Mouse (Mus musculus) brain, embryonic 14.5 days (tissue): ENCODE measurements around the gene Thbs3. TPM values are rescaled to one million over a fixed set of nuclear protein-coding genes. Genes with fewer than 3 reads are reported as not detected.

Experiments used
- DNase-seq: peaks from one replicate; pipeline ENCODE4 v3.0.0-alpha.2; 2011; ENCODE audit warnings: low read depth
- CTCF ChIP-seq: fragments of 200-500 bp; IDR thresholded peaks from 2 replicates; pipeline ENCODE4 v1.5.1; 2012; ENCODE audit warnings: inconsistent platforms, mild to moderate bottlenecking, moderate library complexity, borderline replicate concordance; ENCODE audit not compliant: insufficient read depth, insufficient read length; ENCODE audit errors: extremely low read depth
- POLR2A ChIP-seq: fragments of 200-500 bp; IDR thresholded peaks from 2 replicates; pipeline ENCODE4 v1.6.1; 2012; ENCODE audit warnings: mild to moderate bottlenecking, inconsistent platforms, borderline replicate concordance; ENCODE audit not compliant: poor library complexity, insufficient read depth, insufficient read length, severe bottlenecking; ENCODE audit errors: extremely low read depth
- polyA plus RNA-seq: library from polyadenylated mRNA; depleted of rRNA; stranded (reverse); fragments of >200 nt; gene quantifications from 2 replicates; pipeline ENCODE4 v1.2.3, GENCODE M21; 2012

Thbs3 gene
- polyA plus RNA-seq, 1 experiment = 117 TPM

DNA sequence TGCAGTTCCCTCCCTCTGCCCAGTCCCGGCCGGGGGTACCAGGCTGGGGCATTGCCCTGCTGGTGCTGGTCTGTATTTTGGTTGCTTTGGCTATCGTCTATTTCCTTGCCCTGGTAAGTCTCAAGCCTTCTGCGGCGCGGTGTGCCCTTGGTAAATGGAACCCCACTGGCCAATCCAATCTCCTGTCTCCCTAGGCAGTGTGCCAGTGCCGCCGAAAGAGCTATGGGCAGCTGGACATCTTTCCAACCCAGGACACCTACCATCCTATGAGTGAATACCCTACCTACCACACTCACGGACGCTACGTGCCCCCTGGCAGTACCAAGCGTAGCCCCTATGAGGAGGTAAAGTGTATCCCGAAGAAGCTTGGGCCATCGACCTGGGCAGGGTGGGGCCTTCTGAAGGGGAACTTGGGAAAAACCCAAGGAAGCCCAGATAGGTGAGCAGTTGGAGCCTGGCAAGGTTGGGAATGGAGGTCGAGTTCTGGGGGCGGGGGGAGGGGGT is 16.8 kb downstream of the Thbs3 start:
- no peak for DNase-seq
- TF ChIP-seq CTCF (no peak), POLR2A (no peak)

DNA sequence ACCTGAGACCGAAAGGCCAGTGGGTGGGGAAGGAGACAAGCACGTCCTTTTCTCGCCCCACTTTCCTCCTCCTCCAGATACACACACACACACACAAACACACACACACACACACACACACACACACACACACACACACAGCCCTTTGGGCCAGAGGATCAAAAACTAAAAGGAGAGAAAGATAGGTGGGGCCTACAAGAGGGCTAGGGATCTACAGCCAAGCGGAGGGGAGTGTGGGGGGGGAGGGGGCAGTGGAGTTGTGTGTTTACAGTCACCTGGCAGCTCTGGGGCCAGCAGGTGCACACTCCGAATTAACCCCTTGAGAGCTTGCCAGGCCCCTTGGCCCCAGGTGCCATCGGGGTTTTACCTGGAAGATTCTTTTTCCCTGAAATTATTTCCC is 17.6 kb downstream of the Thbs3 start:
- no peak for TF ChIP-seq POLR2A
- no peak for TF ChIP-seq CTCF
- no peak for DNase-seq

DNA sequence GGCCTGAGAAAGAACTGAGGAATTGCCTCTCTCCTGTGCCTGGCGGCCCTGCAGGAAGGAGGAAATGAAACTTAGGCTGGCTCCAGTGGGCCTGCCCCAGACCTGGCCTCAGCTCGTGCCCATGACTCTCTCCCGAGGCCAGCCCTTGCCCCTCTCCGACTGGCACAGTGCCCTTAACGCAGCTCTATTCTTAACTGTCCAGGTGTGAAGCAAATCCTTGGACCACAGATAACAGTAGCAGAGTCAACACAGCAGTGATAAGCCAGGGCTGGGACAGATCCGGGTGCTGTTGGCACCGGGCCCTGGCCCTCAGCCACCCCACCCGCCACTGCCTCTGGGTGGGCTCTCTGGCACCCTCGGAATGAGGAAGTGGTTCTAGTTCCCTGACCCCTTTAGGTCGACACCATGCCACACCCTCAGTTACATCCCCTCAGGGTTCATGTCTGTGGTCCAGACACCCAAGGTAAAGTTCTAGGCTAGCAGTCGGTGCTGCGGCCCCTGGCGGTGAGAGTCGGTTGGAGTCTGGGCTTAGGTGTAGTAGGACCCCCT is 18.7 kb downstream of the Thbs3 start:
- TF ChIP-seq CTCF (no peak), POLR2A (no peak)
- DNase-seq = no peak

DNA sequence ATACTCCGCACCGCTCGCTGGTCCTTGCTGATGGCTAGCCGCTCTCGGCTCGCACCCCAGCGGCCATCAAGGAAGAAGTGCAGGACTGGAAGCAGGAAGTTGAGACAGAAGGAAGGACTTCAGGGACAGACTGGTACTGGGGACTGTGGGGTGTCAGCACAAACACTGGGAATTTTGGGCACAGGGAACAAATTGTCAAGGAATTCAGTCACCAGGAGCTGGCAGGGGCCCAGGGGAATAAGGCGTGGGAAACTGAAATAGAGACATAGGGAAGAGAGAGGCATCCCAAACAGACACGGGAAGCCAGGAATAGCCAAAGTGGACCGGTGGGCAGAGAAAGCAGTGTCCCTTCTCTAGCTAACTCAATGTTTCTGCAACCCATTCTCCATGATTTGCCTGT is 21.5 kb downstream of the Thbs3 start:
- DNase-seq = no peak
- TF ChIP-seq CTCF (no peak), POLR2A (no peak)

DNA sequence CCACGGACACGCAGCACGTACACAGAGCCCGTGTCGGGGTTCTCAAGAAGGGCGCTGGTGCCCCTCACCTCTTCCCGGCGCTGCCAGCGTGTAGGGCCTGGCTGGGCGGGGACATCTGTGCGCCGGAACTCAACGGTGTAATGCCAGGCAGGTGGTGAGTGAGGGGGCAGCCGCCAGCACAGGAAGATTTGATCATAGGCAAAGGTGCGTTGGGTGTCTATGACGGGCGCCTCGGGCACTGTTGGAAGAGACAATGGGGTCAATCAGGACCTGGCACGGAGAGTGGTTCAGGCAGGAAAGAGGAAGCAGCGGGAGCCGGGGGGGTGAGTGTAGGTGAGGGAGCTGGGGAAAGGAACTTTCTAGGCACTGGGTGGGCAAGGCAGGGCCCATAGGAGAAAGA is 22.7 kb downstream of the Thbs3 start:
- DNase-seq = no peak
- TF ChIP-seq CTCF (no peak), POLR2A (no peak)

DNA sequence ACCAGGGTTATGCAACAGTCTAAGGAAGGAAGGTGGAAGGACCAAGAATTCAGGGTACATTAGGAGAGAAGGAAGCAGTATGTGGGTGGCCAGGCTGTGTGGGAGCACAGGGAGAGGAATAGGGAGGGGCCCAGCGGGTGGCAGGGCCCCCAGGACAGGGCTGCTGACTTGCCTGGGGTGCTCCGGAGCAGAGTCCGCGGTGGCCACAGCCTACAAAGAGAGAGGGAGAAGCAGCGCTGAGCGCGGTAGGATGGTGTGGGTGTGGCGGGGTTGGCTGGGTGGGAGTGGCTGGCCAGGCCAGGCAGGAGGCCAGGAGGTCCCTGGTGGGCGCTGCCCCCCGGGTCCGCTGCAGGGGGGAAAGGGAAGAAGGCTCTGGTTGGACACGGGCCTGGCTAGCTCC is 23.5 kb downstream of the Thbs3 start:
- no peak for TF ChIP-seq CTCF
- TF ChIP-seq POLR2A = no peak
- DNase-seq = no peak

DNA sequence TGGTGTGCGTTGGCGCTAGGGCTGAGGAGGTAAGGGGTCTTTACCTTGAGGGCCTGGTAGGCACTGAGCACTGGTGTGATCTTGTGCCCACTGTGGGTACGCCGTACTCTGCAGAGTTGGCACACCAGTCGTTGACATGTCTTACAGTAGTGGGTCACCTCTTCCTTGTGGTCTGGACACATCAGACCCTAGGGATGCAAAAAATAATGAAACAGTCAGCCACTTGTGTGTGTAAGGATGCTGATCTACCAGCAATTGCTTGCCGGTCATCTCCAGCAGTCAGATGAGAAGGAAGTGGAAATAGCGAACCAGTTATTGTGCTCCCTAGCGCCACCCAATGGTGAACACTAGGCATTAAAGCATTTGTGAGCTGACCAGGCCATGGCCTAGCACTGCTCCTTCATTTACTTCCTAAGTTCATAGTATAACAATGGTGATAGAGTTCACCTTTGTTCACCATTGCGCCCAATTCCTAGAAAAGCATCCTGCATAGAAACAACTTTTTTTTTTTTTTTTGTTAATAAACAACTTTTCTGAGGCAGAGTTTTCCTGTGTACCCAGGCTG is 27.4 kb downstream of the Thbs3 start:
- peak; percentile 69 for DNase-seq
- TF ChIP-seq POLR2A (no peak), CTCF (peak; percentile 70; the same call in 1 of the 2 replicates)

DNA sequence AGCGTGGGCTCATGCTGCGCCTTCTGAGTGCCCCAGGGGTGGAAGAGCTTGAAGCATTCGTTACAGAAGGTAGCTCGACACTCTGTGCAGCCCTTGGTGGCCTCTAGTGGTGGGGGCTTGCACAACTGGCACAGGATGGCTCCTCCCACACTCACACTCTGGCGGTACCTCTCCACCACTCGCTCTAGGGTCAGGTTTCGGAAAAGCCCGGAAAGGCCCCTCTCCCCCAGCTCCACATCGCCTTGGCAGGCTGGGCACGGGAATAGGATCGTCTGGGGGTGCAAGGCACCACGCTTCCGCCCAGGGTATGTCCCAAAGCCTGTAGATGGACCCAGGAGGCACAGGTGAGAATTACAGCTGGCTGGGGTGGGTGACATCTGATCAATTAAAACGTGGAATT is 28.6 kb downstream of the Thbs3 start:
- TF ChIP-seq POLR2A (no peak), CTCF (peak; percentile 56; the same call in 1 of the 2 replicates)
- DNase-seq = peak; percentile 66

DNA sequence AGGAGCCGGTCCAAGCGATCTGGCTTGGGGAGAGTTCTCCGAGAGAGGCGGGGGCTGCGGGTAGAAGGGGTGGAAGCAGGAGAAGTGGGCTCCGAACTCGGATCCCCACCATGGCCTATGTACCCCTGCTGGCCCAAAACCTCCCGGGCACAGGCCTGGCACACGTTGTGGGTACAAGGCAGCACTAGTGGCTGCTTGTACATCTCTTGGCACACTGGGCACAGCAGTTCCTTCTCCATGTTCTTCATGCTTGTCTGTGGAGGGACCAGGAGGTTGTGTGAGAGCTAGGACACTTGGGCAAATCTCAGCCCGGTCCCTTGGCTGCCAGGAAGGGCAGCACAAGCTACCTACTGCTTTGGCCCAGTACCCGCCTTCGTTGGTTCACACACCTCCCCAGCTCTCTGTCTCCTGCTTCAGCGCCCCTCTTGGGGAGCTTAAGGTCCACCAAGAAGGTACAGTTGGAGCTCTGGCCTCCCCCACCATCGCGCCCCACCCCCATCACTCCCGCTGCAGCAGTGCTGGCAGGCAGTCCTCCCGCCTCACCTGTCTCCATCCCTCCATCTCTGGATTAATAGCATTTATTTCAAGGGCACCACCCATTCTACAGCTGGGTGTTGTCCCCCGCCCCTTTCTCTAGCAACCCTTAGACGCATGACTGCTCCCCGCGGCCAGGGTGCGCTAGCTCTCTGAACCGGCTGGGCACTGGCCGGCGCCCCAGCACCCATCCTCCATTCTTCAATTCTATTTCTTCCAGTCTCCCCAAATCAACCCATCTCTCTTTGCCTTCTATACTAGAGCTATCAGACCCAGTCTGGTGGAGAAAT is 29.4 kb downstream of the Thbs3 start:
- TF ChIP-seq POLR2A (no peak), CTCF (peak; percentile 31; the same call in 1 of the 2 replicates)
- DNase-seq = peak; percentile 31

DNA sequence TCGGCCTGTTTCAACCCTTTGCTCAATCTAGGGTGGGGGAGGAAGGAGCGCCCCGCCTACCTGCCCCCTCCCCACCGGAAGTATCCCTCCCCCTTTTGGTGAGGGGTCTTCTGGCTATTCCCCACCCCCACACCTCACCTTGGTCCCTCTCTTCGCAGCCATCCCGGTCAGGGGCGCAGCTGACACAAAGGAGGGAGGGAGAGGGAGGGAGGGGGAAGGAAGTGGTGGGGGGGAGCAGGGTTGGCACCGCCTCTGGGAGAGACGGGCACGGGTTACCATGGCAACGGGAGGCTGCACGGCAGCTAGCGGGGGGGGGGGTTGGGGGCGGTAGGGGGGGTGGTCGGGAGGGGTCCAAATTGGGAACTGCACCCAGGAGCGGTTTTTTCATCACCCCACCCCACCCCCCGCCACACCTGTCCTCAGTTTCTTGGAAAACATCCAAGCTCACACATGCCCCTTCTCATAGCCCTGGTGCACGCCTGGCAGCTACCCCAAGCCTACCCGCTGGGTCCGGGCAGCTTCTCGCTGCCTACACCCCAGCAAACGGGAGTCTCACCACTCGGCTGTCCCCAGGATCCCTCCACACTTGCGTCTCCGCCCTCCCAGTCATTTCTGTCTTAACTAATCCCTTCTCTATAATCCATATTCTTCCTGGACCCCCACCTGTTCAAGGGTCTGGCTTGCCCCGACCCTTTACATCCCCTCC is 30.2 kb downstream of the Thbs3 start:
- peak; percentile 18; the same call in 1 of the 2 replicates for TF ChIP-seq POLR2A
- TF ChIP-seq CTCF = no peak
- peak; percentile 96 for DNase-seq

DNA sequence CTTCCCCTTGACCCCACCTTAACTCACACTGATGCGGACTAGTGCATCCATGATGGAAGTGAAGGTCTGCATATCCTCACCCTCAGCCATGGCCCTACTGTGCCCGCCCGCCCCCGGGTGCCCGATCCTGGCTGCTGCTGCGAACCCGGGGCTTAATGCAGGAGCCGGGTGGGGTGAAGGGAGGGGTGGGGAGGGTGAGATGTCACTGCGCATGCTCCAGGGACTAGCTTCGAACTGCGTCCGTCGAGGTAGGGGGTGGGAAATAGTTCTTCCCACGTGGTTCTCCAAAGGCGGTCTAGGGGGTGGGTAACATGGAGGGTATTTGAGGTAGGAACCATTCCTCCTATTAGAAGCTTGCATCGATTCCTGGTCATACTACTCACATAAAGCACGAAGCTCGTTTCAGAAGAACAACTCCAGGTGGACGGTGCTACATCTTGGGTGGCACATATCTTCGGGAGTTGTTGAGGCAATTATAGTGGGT is 30.8 kb downstream of the Thbs3 start, which contains the start of gene Krtcap2:
TSS of gene Krtcap2 (plus strand) at position 279 of the 484 bp plus-strand sequence.
- TF ChIP-seq CTCF (no peak), POLR2A (no peak)
- DNase-seq = peak; percentile 94
